Mouse (Mus musculus) fat pad, adult 2 months (tissue): ENCODE results near the gene Hist1h4n.
"Not testable (repeated sequence)": the region's sequence is repeated elsewhere in the genome, so short reads cannot be mapped to it uniquely, and the experiment has no call there.

Experiments
- DNase-seq: peaks from one replicate; pipeline ENCODE4 v3.0.0-alpha.2; 2011; ENCODE audit warnings: low read depth, low spot score; ENCODE audit errors: extremely low read depth

Gene Hist1h4n

DNA sequence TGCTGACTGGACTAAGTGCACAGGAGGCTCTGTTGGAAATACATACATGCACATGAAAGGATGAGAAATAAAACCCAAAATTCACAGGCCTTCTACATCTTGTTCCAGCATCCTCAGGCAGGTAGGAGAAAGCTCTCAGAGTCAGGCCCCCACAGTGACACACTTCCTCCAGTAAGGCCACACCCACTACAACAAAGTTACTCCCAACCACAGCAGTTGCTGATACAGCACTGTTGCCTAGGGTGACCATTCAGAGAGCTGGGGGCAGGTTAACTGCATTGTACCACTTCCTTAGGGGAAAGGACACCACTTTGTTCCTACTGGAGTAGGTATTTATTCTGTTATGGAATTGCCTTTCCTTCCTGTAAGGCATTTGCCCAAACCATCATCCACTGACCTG is 34.8 kb downstream of the Hist1h4n start:
- not testable (repeated sequence) for DNase-seq

DNA sequence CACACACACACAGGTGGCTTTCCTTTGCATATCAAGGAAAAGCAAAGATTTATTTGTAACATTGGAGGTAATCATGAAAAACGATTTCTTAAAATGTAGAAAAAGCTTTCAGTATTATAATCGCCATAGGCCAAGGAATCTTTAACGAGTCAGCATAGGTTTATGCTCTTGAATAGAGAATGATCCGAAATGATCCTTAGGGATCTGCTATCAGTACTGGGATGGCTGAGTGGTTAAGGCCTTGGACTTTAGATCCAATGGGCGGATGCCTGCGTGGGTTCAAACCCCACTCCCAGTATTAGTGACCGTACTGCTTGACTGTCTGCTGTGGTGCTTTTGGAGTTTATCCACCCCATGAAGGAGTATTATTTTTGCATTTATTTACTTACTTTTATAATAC is 36.4 kb downstream of the Hist1h4n start:
- DNase-seq: no peak

DNA sequence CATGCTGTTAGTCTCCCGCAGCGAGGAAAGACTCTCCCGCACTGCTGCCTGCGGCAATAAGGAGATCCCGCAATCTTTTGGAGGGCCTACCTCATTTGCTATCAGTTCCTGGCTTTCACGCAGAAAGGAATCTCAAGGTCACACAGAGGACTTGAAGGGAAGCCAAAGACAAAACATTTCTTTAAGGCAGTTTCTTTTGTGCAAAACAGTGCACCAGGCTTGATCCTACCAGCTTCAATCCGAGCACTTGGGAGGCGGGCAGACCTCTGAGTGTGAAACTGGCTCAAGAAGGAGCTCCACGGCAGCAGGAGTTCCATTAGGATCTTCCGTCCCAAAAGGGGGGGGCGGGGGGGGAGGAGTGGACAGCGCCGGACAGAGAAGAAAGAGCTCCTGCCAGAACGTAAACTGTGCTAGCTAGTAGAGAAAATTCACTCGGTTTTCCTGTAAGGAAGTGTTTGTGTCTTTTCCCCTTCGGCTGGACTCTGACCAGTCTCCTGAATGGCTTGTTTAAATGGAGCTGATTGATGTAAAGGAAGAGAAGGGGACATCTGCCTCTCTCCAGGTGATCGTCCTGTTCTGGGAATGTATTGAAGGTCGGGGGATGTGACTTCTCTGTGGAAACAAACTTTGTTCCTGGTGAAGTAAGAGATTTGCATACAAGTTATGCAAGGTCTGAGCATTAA is 41.3 kb downstream of the Hist1h4n start:
- DNase-seq: no peak

DNA sequence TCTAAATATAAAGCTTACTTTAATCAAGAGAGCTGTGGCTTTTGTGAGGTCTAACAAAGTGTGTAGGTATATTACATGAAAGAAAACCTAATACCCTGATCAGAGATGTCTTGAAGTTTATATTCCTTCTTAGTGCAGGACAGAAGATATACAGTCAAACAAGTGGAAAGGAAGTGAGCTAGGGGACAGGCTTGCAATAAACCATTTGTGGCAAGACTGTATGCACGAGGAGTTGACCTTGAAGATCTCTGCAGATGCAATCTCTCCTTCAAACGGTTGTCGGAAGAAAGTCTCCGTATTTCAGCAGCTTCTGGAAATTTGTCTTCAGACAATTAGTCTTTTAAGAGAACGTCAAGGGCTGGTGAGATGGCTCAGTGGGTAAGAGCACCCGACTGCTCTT is 42.1 kb downstream of the Hist1h4n start:
- DNase-seq: no peak

DNA sequence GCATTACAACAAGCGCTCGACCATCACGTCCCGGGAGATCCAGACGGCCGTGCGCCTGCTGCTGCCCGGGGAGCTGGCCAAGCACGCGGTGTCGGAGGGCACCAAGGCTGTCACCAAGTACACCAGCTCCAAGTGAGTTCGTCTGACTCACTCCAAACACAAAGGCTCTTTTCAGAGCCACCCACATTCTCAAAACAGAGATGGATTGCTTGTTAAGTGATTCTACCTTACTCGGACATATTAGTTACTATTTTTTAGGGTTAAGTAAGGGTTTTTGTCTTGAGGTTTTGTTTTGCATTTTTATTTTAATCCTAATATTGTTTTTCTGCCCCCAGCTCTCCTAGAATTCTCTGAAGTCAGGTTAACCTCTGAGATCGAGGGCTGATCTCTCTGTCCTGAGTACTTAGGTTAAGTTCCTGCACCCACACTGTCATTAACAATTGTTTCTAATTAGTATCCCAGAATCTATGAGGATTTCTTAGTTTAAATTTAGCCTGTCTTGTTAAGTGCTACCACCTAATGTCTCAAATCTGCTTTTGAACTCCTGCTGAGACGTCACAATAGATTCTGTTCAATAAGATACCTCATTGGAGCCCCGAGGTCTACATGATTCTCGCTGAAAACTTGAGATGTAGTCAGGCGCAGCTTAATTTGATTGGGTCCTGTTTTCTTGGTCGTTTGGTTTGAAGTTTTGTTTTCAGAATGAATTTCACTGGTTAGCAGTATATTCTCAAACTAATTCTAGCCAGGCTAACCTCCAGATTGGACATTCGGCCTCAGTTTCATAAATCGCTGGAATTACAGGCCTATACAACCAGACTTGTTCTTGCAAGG is 44.0 kb downstream of the Hist1h4n start:
- DNase-seq: no peak

DNA sequence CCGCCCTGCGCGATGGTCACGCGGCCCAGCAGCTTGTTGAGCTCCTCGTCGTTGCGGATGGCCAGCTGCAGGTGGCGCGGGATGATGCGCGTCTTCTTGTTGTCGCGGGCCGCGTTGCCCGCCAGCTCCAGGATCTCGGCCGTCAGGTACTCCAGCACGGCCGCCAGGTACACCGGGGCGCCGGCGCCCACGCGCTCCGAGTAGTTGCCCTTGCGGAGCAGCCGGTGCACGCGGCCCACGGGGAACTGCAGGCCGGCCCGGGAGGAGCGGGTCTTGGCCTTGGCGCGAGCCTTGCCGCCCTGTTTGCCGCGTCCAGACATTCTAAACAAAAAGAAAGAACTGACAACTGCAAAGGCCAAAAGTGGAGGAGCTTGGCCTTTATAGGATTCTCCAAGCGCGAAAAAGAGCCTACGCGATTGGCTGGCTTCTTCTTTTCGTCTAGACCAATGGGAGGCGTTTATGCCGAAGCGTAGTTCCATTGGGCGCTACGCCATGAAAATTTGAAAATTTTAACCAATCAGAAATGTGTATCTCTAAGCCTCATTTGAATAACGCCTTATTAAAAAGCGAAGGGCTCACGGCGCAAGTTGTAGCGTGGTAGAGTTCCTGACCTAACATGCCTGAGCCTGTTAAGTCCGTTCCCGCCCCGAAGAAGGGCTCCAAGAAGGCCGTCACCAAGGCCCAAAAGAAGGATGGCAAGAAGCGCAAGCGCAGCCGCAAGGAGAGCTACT is 44.9 kb downstream of the Hist1h4n start, which contains the start of the genes Hist1h2an and Hist1h2bp:
Gene Hist1h2an, minus strand, starts transcription at position 320 of the 731 bp plus-strand sequence.
Gene Hist1h2bp, plus strand, starts transcription at position 563 of the 731 bp plus-strand sequence.
- peak; percentile 92 for DNase-seq

DNA sequence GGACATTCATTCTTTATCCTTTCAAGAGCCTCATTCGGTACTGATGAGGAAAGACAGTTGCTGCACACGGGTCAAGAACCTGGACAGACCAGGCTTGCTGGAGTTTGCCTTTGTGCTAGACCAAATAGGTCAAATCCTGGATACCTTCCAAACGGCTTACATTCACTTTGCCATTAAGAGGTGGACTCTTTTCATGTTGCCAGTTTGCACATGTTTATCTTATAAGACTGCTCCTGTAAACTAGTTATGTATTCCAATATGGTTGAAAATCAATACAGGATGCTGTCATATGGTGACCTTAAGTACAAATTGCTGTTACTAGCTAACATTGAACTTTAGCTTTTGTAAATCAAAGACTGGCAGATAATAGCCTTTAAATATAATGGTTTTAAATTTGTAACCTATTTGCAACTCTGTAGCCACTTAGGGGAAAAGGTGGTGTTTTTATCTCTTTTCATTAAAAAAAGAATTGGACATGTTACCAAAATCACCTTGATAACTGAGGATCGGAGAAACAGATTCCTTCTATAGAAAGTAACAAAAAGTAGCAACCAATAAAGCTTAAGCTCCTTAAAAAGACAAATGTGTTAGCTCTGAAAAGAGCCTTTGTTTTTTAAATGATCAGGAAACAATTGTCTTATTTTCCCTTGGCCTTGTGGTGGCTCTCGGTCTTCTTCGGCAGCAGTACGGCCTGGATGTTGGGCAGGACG is 45.7 kb downstream of the Hist1h4n start:
- DNase-seq: no peak

DNA sequence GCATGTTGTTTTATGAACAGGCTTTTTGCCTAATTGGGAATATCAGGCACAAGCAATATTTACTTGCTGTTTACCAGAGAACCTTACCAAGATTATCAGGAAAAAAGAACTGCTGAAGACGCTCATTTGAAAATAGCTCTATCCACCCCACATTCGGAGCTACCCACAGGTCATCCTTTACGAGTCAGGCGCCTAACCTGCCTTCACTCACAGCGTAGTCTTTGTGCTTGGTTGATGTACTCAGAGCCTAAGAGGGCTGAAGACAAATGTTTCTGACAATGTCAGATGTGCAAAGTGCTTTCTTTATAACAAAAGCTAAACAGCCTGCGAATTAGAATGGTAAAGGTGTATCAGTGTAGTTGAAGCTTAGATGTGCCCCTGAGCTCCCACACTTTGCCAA is 47.7 kb downstream of the Hist1h4n start:
- no peak for DNase-seq

DNA sequence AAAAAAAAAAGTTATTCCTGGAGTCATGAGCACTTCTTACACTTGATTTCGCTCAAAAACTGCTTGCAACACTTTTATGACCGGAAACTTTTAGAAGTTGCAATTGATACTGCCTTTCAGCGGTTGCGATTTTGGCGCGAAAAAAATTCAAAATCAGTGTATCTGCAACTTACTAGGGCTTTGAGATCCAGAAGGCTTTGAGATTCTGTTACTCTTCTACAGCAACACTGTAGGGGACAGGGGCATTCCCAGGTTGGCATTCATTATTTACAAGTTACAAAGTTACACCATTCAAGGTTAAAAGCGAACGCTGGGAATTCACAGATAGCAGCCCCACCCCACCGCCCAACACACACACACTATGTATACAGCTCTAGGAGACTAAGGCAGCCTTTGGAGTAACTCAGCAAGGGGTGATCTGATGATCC is 48.2 kb downstream of the Hist1h4n start:
- DNase-seq: no peak

DNA sequence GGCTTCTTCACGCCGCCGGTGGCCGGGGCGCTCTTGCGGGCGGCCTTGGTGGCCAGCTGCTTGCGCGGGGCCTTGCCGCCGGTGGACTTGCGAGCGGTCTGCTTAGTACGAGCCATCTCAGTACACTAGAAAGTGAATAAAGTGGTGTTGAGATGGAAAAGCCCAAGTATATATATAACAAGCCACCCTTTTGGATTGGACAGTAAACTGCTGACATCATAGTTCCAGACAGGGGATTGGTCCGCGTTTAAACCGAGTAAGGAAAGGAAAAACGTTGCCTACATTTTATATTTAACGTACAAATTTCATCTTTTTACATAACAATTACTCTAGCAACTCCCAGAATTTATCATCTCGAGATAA is 48.8 kb downstream of the Hist1h4n start, which contains the start of gene Hist1h3i:
Gene Hist1h3i, minus strand, starts transcription at position 116 of the 363 bp plus-strand sequence.
- no peak for DNase-seq

DNA sequence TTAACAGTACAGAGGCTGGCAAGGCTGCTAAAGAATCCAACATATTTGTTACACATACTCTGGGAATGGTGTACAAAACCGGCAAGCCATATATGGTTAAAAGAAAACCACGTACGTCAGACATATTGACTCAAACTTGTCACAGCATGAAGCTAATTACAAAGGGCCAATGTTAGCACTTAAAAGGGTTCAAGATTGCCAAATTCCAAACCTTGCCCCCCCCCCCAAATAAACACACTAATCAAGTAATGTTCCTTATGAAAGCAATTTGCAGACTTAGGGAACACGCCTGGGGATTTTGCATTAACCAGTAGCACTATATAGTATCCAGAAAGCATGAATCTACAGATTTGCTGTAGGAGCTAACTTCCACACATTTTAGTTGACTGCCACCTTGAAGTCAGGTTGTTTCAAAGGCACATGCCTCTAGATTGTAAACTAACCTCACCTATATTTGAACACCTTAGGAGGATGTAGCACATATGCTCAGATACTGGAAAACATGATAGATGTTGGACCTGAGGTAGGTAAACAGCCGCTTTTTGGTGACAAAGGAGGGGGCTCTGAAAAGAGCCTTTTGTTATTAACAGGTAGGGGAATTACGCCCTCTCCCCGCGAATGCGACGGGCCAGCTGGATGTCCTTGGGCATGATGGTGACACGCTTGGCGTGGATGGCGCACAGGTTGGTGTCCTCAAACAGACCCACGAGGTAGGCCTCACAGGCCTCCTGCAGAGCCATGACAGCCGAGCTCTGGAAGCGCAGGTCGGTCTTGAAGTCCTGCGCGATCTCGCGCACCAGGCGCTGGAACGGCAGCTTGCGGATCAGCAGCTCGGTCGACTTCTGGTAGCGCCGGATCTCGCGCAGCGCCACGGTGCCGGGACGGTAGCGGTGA is 49.4 kb downstream of the Hist1h4n start:
- not testable (repeated sequence) for DNase-seq
